Mouse (Mus musculus) bone marrow macrophage, adult 2 months (primary cell): Measurements from ENCODE around the gene Sox18. TPM values are rescaled to one million over a fixed set of nuclear protein-coding genes. Genes with fewer than 3 reads are reported as not detected.

Experiments
- H3K27ac ChIP-seq: 2 replicates; pipeline ENCODE4 v1.5.1; 2012; ENCODE audit warnings: low read depth, low read length; ENCODE audit not compliant: insufficient read depth
- H3K4me1 ChIP-seq: 2 replicates; pipeline ENCODE4 v1.6.1; 2012; ENCODE audit warnings: low read length; ENCODE audit not compliant: control insufficient read depth, insufficient read depth
- H3K4me3 ChIP-seq: 2 replicates; pipeline ENCODE4 v1.5.1; 2012; ENCODE audit warnings: mild to moderate bottlenecking, low read length, moderate library complexity; ENCODE audit not compliant: insufficient read depth
- CTCF ChIP-seq: IDR thresholded peaks from 2 replicates; pipeline ENCODE4 v1.5.1; 2012; ENCODE audit warnings: low read depth, mild to moderate bottlenecking, low read length, moderate library complexity
- POLR2A ChIP-seq: IDR thresholded peaks from 2 replicates; pipeline ENCODE4 v1.6.1; 2012; ENCODE audit warnings: mild to moderate bottlenecking, low read depth, low read length, borderline replicate concordance
- polyA plus RNA-seq: library from polyadenylated mRNA; stranded (reverse); fragments of >200 nt; gene quantifications from 2 replicates; pipeline ENCODE4 v1.2.4, GENCODE M21; 2012; ENCODE audit not compliant: missing spikeins, insufficient read depth, insufficient read length

The Sox18 gene
- polyA plus RNA-seq, 1 experiment: not detected

DNA sequence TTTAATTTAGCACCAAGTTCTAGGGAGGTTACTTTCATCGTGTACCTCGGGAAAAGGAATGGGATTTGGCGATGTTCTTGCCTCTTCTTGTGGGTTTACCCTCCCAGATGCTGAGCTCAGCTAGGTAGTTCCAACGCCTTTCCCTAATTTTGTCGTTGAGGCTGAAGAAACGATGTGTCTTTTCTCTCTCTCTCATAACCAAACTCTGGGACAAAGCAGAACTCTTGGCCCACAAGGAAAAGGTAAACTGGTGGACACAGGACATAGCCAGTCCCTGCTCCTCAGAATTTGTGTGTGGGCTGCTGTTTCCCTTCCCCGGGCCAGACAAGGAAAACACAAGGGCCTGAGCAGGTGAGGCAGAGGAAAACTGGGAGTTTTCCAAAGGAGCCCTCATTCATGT, 544 bp upstream of the Sox18 start:
- no peak overlapping the region for H3K27ac ChIP-seq
- no peak overlapping the region for H3K4me3 ChIP-seq
- TF ChIP-seq POLR2A (no peak), CTCF (no peak)
- peaks cover 8% of the 10 kb centered on the region for H3K4me1 ChIP-seq

GRCm38 (mm10) chr2:181670913-181671311, 528 bp downstream of the Sox18 start:
- no peak overlapping the region for H3K4me3 ChIP-seq
- H3K4me1 ChIP-seq: peaks cover 7% of the 10 kb centered on the region
- no peak overlapping the region for H3K27ac ChIP-seq
- TF ChIP-seq CTCF (no peak), POLR2A (no peak)

DNA sequence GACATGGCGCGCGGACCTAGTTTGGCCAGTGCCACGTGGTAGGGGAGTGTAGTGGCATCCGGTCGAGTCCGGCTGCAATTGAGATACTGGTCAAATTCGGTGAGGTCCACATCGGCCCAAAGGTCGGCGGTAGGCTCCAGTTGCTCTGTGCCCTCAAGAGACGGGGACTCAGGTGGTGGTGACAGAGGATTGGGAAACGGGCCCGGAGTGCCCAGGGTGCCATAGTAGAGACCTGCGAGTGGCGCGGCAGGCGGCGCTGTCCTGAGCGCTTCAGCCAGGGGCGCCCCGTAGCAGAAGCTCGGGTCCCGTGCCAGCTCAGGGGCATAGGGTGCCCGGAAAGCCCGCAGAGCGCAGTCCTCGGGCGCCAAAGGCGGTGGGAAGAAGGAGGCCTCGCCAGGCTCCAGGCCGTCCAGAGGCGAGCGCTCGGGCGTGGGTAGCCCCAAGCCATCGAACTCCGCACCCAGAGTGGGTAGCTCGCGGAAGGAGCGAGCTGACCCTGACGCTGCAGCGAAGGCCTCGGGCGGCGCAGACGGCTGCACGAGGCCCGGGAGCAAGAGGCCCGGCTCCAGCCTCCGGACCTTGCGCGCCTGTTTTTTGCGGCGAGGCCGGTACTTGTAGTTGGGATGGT, 1.0 kb downstream of the Sox18 start:
- Histone ChIP-seq H3K4me3 (no peak overlapping the region), H3K27ac (no peak overlapping the region)
- TF ChIP-seq CTCF (no peak), POLR2A (no peak)

DNA sequence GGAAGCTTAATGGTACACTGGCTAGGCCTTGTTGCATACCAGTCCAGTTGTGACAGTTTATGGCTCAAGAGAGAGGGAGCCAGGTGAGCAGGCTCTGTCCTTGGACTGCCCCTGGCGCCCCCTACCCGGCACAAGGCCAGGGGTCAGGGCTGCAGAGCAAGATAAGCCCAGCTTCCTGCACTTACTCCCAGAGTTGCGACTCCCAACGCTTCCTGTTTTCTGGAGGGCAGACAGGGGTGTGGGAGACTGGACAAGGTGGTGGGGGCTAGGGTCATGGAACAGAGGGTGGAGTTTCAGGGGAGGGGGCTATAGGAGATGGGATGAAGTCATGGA, 8.2 kb downstream of the Sox18 start:
- TF ChIP-seq POLR2A: no peak
- TF ChIP-seq CTCF: no peak
- Histone ChIP-seq H3K27ac (no peak overlapping the region), H3K4me3 (no peak overlapping the region), H3K4me1 (peaks cover 20% of the 10 kb centered on the region)

More for the DNA sequence above, 1.0 kb downstream of the Sox18 start:
- peaks cover 3% of the 10 kb centered on the region; the same call in 1 of the 2 replicates for H3K4me1 ChIP-seq

DNA sequence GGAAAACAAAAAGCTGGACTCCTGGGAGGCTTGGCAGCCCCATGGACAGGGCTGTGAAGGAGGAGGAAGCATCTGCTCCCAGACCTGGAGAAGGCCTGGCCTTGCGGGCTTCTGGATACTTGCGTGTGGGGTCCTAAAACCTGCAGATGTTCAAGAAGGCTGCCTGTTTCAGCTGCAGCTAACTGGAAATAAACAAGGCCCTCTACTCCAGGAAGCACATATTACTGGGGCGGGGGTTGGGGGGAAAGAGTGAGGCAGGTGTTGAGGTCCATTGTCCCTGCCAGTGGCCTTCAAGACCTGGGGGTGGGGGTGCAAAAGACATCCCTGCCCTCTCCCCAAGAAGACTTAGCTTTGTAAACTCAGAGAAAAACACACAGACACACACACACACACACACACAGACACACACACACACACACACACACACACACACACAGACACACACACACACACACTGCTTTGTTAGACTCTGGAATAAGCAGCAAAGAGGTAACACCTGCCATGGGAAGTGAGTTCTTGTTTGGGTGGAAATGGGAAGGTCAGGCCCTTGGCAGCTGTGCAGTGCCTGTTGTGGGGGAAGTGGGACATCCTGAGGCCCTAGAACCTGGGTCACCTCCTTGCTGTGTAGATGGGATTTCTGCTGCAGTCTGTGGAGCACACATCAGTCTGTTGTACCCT, 8.7 kb downstream of the Sox18 start:
- Histone ChIP-seq H3K4me1 (peaks cover 20% of the 10 kb centered on the region), H3K4me3 (no peak overlapping the region), H3K27ac (no peak overlapping the region)
- no peak for TF ChIP-seq CTCF
- no peak for TF ChIP-seq POLR2A

- H3K4me3 ChIP-seq: peak overlapping the region; percentile 4; the same call in 1 of the 2 replicates
- peak; percentile 83 for TF ChIP-seq CTCF
- no peak for TF ChIP-seq POLR2A
- peaks cover 20% of the 10 kb centered on the region for H3K4me1 ChIP-seq
- peak overlapping the region; percentile 26; the same call in 1 of the 2 replicates for H3K27ac ChIP-seq
Observed at GRCm38 (mm10) chr2:181659609-181660055, 11.8 kb downstream of the Sox18 start.

DNA sequence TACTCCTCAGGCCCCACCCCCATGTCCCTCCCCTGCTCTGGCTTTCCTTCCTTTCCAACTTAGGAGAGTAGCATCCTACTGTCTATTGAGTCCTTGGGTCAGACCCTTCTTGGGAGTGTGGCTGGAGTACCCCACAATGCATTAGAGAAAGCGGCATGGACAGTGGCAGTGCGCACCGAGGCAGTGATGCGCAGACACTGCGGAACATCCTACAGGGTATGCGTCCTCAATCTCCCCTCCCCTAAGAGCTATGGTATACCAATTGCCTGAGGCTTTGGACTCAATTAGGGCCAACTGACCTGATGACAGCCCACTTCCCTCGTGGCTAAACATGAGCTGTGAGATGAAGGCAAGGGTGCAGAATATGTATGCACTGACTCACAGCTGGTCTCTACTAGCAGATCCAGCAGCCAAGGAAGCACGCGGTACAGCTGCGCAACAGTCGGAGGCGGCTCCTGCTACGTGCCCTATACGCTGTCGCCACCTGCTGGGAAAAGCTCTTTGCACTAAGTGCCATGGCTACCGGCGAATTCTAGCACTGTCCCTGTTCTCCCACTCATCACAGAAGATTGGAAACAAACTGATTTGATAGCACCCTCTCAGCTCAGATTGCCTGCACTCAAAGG, 12.4 kb downstream of the Sox18 start:
- TF ChIP-seq CTCF: no peak
- TF ChIP-seq POLR2A: no peak
- H3K4me1 ChIP-seq: peaks cover 20% of the 10 kb centered on the region
- no peak overlapping the region for H3K4me3 ChIP-seq
- peak overlapping the region; percentile 26; the same call in 1 of the 2 replicates for H3K27ac ChIP-seq

DNA sequence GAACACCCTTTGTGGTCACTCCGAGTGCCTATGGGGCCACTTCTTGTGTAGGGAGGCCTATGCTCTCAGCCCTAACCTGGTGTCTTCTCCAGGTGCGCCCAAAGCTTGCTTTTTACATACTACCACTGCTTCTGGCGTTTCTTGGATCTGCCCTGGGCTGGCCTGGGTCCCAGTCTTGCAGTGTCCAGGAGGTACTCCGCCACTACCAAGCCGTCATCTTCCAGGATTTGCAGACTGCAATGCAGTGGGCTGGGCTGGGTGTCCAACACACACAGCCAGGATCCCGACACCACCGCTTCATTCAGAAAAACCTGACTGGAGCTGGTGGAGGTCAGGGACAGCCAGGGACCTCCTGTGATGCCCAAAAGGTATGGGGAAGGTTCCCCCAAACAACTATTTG, 12.9 kb downstream of the Sox18 start:
- H3K4me3 ChIP-seq: no peak overlapping the region
- peaks cover 18% of the 10 kb centered on the region for H3K4me1 ChIP-seq
- TF ChIP-seq POLR2A (no peak), CTCF (no peak)
- H3K27ac ChIP-seq: no peak overlapping the region

- H3K4me3 ChIP-seq: no peak overlapping the region
- TF ChIP-seq CTCF: no peak
- no peak for TF ChIP-seq POLR2A
- peaks cover 15% of the 10 kb centered on the region for H3K4me1 ChIP-seq
Observed at GRCm38 (mm10) chr2:181657441-181657840, 14.0 kb downstream of the Sox18 start.

GRCm38 (mm10) chr2:181656734-181657133, 14.7 kb downstream of the Sox18 start, which contains the start of gene Gm29797:
Gene Gm29797 (plus strand): TSS chr2:181657034.
- Histone ChIP-seq H3K4me3 (no peak within 1 kb of the TSS), H3K27ac (no peak within 1 kb of the TSS), H3K4me1 (peaks cover 15% of the 10 kb centered on the region)
- no peak for TF ChIP-seq CTCF
- TF ChIP-seq POLR2A: no peak

More at GRCm38 (mm10) chr2:181657441-181657840, 14.0 kb downstream of the Sox18 start:
- H3K27ac ChIP-seq: no peak overlapping the region
